Mouse (Mus musculus): ENCODE data around the gene Siva1.

The Siva1 gene

GRCm38 (mm10) chr12:112683351-112683750, 38.9 kb downstream of the Siva1 start:
- Histone ChIP-seq H3K27me3 (ENCODE audit: insufficient read depth, low read length) (peaks cover 91% of the 10 kb centered on the region), H3K4me3 (replicated peaks; ENCODE audit: low read length) (no peak overlapping the region), H3K4me1 (replicated peaks; ENCODE audit: low read depth, low read length) (peaks cover 31% of the 10 kb centered on the region), H3K36me3 (ENCODE audit: insufficient read depth, low read length) (no peaks in the 10 kb centered on the region), H3K9me3 (ENCODE audit: low read length) (peaks cover 3% of the 10 kb centered on the region; the same call in 1 of the 2 replicates)
- TF ChIP-seq CTCF (conservative IDR thresholded peaks at IDR 0.05; ENCODE audit: low read length) (no peak), NANOG (IDR thresholded peaks at IDR 0.05; ENCODE audit: borderline replicate concordance, low read length) (no peak), POU5F1 (IDR thresholded peaks at IDR 0.05; ENCODE audit: borderline replicate concordance, low read length) (no peak)

DNA sequence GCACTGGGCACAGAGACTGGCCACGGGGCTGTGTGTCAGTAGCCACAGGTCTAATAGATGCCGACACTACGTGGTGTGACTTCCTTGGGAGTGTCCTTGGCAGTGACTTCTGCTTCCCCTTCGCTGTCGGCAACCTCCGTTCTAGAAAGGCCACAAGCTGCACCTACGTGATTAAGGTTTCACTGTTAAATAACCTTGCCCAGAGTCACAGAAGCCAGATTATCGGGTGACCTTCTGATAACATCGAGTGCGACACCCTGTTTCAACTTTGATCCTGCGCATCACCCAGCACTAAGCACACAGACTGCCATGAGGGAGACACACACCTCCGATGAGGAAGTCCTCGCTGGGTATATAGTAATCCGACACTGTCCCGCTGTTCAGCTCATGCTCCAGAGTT, 44.0 kb downstream of the Siva1 start:
- peaks cover 4% of the 10 kb centered on the region; the same call in 1 of the 2 replicates for H3K36me3 ChIP-seq (ENCODE audit: insufficient read depth, low read length)
- peaks cover 3% of the 10 kb centered on the region; the same call in 1 of the 2 replicates for H3K9me3 ChIP-seq (ENCODE audit: low read length)
- peaks cover 93% of the 10 kb centered on the region for H3K27me3 ChIP-seq (ENCODE audit: insufficient read depth, low read length)
- no peak for TF ChIP-seq NANOG (IDR thresholded peaks at IDR 0.05; ENCODE audit: borderline replicate concordance, low read length)
- TF ChIP-seq CTCF (conservative IDR thresholded peaks at IDR 0.05; ENCODE audit: low read length), result no peak
- TF ChIP-seq POU5F1 (IDR thresholded peaks at IDR 0.05; ENCODE audit: borderline replicate concordance, low read length), result no peak
- H3K4me1 ChIP-seq (replicated peaks; ENCODE audit: low read depth, low read length), result peaks cover 22% of the 10 kb centered on the region
- no peak overlapping the region for H3K4me3 ChIP-seq (replicated peaks; ENCODE audit: low read length)

DNA sequence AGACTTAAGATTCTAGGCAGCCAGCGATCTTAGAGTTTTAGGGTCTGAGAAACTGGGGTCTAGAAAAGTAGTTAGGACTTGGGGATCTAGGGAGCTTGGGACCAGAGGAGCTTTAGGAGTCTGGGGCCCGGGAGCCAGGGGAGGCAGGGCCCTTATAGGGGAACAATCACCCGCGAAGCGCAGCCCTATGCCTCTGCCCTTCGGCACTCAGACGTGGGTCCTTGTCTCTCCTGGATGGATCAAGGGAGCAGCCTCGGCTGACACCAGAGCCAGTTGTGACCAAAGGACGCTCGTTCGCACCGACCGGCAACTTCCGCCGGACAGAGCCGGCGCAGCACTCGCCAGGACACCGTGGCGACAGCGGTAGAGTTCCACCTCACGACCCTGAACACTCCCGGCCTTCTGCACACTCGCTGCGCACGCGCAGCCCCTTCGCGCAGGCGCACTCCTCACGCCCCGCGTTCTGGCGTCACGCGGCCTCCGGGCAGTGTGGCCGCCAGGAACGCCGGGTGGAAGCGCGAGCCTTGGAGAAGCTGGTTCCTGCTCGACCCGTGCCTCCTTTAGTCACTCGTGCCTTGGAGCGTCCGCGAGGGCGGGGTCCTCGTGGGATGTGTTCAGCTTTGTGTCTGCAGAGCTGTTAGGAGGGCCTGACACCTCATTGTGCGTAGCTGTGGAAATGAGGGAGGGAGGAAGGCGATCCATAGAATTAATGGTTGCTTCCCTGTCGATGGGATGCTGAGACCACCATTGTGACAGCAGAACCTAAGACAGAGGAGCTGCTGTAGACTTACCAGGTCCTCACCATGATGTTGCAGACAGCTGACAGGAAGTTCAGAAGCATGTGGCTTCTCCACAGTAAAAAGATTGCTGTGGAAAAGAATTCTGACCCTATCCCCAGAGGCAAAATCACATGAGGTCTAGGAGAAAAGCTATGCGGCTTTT, 49.0 kb downstream of the Siva1 start:
- Histone ChIP-seq H3K9me3 (ENCODE audit: low read length) (no peaks in the 10 kb centered on the region), H3K36me3 (ENCODE audit: insufficient read depth, low read length) (peaks cover 4% of the 10 kb centered on the region; the same call in 1 of the 2 replicates), H3K4me1 (replicated peaks; ENCODE audit: low read depth, low read length) (peaks cover 21% of the 10 kb centered on the region), H3K4me3 (replicated peaks; ENCODE audit: low read length) (peak overlapping the region; percentile 79), H3K27me3 (ENCODE audit: insufficient read depth, low read length) (peaks cover 96% of the 10 kb centered on the region)
- TF ChIP-seq CTCF (conservative IDR thresholded peaks at IDR 0.05; ENCODE audit: low read length) (no peak), NANOG (IDR thresholded peaks at IDR 0.05; ENCODE audit: borderline replicate concordance, low read length) (no peak), POU5F1 (IDR thresholded peaks at IDR 0.05; ENCODE audit: borderline replicate concordance, low read length) (no peak)

DNA sequence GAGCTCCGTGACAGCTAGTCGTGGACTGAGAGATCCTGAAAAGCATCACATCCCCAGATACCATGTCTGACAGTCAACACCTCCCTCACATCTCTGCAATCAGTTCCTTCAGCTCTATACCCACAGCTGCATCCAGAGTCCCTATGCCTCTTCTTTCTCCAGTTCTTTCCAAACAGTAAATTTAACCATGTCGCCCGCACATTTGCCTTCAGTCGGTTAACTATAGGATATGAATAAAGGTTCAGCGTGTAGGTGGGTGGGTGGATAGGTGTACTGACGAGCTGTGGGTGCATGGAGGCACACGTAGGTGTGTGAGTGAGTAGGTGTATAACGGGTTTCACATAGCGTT, 49.6 kb downstream of the Siva1 start:
- H3K4me3 ChIP-seq (replicated peaks; ENCODE audit: low read length), result peak overlapping the region; percentile 79
- TF ChIP-seq CTCF (conservative IDR thresholded peaks at IDR 0.05; ENCODE audit: low read length), result no peak
- no peak for TF ChIP-seq POU5F1 (IDR thresholded peaks at IDR 0.05; ENCODE audit: borderline replicate concordance, low read length)
- TF ChIP-seq NANOG (IDR thresholded peaks at IDR 0.05; ENCODE audit: borderline replicate concordance, low read length), result no peak
- no peaks in the 10 kb centered on the region for H3K9me3 ChIP-seq (ENCODE audit: low read length)
- peaks cover 16% of the 10 kb centered on the region for H3K4me1 ChIP-seq (replicated peaks; ENCODE audit: low read depth, low read length)
- peaks cover 96% of the 10 kb centered on the region for H3K27me3 ChIP-seq (ENCODE audit: insufficient read depth, low read length)
- peaks cover 4% of the 10 kb centered on the region; the same call in 1 of the 2 replicates for H3K36me3 ChIP-seq (ENCODE audit: insufficient read depth, low read length)

DNA sequence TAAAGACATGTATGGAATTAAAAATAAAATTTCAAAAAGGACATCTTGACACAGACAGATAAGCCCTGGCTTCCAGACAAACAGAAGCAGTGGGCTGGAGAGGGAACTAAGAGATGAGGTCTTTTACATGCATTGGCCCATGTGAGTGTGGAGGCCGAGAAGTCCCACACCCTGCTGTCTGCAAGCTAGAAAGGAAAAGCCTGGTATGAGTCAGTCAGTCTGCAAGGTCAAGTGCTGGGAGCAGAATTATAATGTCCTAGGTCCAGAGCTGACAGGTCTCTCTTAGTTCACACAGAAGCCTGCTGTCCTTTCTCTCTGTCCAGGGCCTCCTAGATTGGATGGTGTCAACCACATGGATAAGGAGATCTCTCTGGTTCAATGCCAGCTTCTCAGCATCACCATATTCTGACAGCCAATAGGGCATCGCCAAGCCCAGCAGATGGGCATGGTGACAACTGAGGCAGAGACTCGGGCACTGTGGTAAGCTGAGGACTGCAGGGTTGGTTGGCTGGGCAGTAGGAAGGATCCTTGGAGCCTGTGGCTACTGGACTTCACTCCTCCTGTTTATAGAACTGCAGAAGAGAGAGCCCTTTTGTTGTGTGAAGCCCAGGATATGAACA, 52.4 kb downstream of the Siva1 start:
- peaks cover 4% of the 10 kb centered on the region; the same call in 1 of the 2 replicates for H3K36me3 ChIP-seq (ENCODE audit: insufficient read depth, low read length)
- peaks cover 97% of the 10 kb centered on the region for H3K27me3 ChIP-seq (ENCODE audit: insufficient read depth, low read length)
- H3K4me3 ChIP-seq (replicated peaks; ENCODE audit: low read length), result no peak overlapping the region
- no peaks in the 10 kb centered on the region for H3K9me3 ChIP-seq (ENCODE audit: low read length)
- peaks cover 30% of the 10 kb centered on the region for H3K4me1 ChIP-seq (replicated peaks; ENCODE audit: low read depth, low read length)
- TF ChIP-seq NANOG (IDR thresholded peaks at IDR 0.05; ENCODE audit: borderline replicate concordance, low read length) (no peak), POU5F1 (IDR thresholded peaks at IDR 0.05; ENCODE audit: borderline replicate concordance, low read length) (no peak), CTCF (conservative IDR thresholded peaks at IDR 0.05; ENCODE audit: low read length) (no peak)

Data from E14TG2a.4 (cell line).